Mouse (Mus musculus): ENCODE data around the gene Tmem178.

The Tmem178 gene

DNA sequence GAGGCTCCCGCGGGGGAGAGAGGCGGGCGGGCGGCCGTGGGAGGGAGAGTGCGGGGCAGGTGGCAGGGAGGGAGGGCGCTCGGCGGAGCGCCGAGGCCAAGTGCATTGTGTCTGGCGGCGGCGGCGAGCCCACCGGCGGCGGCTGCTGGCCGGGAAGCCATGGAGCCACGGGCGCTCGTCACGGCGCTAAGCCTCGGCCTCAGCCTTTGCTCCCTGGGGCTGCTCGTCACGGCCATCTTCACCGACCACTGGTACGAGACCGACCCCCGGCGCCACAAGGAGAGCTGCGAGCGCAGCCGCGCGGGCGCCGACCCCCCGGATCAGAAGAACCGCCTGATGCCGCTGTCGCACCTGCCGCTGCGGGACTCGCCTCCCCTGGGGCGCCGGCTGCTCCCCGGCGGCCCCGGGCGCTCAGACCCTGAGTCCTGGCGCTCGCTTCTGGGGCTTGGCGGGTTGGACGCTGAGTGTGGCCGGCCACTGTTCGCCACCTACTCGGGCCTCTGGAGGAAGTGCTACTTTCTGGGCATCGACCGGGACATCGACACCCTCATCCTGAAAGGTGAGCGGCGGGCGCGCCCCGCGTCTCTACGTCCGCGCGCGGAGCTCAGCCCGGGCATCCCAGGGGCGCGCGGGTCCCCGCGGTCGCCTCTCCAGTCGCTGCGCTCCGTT lies at the start of gene Tmem178:
Gene Tmem178 (plus strand): TSS at position 103 of the 669 bp plus-strand sequence.
- DNase-seq, result no peak

DNA sequence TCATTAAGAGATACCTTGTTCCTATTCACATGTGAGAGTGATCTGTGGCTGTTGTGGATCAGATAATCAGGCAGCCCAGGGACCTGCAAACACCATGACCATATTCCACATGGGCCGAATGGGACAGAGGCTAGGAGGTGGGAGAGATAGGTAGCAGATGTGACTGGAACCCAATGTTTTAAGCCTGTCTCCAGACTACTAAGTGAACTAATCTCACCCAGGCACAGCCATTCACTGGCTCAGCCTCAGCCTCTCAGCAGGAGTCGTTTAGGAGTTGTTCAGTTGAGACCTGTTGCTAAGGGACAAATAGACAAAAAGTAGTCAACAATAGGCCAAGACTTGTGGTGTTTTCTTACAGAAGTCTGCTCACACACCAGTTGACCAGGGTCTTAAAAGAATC lies 48.0 kb upstream of the Tmem178 start:
- DNase-seq, result no peak

DNA sequence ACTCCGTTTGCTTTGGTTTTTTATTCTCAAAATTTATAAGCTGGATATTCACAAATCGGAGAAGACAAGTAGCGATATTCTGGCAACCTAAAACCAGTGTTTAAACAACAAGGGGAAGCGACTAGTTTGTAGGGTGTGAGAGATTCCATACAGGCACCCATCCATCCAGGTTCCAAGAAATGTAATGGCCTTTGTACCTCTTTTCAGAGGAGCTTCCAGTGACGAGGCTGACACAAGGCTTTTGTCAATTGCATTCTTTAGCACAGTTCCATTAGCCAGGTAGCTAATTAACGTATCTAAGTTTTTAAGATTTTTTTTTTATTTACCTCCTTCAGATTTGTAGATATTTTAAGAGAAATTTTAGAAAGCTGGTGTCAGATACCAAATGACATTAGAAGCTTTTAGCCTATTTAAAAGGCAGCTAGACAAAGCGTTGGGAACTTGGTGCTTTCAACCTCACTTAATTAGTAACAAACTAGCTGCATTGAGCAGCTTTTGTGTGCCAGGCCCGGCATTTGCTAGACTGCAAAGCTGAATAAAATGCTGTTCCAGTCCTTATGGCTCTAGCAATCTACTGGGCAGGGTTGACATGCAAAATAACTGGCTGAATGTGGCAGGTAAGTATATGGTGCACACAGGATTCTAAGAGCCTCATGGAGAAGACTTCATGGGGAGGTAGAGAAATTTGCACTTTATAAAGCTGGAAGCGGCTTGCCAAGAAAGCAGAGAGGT lies 46.6 kb upstream of the Tmem178 start:
- DNase-seq, result peak; percentile 38

DNA sequence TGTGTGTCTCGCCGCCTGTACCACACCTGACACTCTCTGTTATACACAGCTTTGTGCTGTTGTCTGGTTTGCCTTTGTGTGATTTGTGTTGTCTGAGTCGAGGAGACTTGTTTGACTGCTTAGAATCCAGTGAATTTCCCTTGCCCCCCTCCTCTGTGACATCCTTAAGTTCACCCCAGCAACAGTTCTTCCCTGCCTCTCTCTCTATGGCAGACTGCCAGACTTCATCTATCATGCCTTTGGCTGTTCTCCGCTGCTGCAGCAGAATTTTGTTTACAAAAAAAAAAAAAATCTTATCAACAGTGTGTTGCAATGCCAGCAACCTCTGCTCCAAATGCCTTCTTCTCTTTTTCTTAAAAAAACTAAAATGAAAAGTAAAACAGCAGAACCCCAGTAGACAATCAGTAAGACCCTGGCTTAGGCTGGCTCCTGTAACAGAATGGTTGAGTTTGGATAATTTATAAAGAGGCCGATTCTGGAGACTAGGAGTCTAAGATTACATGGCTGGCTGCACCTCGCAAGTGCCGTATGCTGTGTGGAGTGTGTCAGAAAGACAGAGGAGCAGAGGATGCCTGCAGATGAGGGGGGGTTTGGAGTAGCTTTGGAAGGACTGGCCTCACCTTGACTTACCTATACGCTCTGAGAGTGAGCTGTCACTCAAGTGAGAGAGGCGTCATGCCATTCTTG lies 44.8 kb upstream of the Tmem178 start:
- peak; percentile 69 for DNase-seq

DNA sequence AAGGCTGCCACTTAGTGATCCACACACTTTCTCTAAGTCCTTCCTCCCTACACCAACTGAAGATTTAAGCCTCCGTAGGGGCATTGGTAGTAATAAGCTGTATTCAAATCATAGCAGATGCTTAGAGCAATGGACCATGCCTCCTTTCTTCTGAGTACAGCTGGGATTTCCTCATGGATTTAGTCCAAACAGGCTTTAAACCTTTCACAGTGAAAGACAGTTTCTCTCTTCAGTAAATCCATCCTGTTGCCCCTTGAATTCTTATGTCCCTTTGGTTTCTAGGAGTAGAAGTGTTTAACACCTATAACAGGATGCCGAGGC lies 44.3 kb upstream of the Tmem178 start:
- no peak for DNase-seq

DNA sequence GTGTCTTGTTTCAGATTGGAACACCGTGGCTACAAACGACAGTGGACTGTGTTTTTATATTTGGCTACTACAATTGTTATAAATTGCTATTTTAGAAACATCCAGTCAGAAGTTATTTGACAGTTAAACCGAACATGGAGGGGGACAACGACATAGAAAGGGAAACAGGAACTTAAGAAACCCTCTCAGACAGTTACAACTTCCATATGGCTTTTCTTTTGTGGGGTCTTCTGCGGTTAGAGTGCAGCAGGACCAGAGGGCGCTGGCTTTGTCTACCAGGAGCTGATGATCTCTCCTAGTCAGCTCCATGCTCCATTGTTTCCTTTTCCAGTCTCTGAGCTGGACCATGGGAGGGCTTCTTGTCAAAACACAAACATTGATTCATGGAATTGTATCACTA lies 42.5 kb upstream of the Tmem178 start:
- DNase-seq, result no peak

DNA sequence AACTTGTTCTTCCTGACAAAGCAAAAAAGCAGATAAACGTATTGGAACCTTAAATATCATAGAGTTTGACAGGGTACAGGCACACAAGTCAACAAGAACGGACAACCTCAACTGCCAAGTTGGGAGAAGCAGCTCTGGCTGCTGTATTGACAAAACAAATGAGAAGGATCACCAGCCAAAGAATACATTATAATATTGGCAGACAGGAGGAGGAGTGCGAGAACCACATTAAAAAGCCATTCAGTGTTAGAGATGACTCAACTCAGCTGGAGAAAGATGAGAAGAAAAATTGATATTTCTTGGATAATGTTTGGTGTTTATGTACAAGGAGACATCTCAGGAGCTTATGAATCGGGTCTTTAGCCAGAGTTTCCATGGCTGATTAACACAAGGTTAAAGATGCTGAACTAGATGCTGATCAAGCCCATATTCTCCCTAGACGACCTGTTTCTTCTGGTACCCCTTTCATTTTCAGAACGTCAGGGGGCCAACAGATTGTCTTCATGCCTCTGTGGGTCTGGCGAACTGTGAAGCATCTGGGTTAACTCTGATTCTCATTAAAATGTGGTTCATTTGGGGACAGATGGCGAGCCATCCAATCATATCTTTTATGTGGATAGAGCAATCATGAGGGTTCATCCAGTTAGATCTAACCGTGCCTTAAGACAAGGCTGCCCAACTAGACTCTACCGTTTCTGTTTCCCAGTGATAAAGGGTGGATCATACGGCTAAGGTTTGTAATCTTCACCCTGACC lies 41.1 kb upstream of the Tmem178 start:
- DNase-seq, result no peak

DNA sequence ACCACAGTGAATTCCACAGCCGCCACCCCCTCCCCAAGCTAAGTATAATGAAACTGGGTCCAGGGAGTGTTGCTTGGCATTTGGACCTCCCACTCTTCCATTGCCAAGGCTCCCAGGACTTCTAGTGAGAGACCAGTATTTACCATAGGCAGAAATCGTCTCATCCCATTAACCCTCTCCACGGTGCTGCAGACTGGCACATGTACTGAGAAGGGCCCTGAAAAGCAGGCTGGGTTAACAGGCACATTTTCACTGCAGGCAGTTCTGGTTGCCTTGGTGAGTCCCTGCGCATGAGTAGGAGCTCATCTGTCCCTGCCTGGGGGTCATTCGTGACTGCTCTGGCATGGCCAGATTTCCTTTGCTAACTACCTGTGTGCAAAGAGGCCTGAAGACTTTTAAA lies 40.4 kb upstream of the Tmem178 start:
- DNase-seq, result no peak

DNA sequence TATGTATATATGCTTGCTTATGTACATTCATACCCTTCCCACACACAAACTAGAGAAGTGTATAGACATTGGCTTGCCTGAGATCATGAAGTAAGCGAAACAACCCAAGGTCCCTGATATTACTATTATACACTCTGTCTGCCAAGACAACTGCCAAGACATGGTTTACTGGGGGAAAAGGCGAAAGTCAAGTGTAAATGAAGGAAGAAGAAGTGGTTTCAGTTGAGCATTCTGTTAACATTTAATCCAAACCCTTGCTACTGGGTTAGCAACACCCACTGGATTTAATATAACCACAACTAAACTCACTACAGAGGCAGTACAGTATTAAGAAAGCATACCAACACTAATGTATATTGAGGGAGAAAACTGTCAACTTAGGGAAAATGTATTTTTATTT lies 28.8 kb upstream of the Tmem178 start:
- peak; percentile 53 for DNase-seq

DNA sequence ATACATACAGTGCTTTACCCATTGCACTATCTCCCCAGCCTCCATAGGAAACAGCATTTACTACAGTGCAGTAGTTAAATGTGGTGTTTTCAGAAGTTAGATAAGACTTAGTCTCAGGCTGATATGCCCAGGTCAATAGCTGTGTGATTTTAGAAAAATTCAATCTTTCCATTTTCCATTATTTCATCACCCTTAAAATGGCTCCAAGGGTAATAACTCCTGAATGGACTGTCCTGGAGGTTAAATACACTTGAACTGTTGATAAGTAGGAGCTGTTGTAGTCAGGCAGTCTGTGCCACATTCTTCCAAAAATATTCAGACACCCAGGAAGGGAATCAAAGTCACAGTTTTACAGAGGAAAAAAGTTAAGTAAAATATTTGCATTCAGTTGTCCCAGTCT lies 25.2 kb upstream of the Tmem178 start:
- no peak for DNase-seq

DNA sequence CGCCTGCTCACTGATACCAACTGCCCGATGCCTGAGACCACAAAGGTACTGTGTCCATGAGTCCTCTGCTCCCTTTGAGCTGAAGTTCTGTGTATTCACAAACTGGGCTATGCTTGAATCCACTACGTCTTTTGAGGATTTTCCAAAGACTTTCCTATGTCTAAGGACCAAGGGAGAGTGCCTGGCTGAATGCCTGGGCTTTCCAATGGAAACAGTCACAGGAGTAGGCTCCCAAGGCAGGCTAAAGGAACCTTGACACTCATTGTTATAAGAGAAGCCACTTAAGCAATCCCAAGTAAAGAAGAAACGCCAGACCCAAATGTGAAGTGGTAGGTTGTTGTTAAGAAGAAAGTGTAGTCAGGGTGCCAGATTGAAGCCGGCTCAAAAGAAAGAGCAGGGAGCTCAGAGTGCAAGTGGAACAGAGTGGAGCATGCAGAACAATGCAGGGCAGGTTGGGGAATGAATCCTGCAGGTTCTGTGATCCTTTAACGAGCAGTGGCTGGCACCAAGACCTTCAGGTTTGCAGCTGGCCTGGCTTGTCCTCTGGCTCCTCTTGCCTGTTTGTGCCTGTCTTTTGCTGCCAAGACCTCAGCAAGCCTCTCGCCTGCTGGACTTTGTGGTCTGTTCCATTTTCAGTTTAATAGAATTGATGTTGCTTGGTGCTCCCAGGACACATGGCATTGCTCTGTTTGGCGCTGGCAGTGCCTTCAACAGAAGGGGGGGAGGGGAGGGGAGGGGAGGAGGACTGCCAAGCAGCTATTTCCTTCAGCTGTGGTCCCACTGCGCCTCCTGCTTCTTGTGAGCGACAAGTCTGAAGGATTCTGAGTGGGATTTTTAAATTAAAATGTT lies 22.9 kb upstream of the Tmem178 start:
- peak; percentile 81 for DNase-seq

DNA sequence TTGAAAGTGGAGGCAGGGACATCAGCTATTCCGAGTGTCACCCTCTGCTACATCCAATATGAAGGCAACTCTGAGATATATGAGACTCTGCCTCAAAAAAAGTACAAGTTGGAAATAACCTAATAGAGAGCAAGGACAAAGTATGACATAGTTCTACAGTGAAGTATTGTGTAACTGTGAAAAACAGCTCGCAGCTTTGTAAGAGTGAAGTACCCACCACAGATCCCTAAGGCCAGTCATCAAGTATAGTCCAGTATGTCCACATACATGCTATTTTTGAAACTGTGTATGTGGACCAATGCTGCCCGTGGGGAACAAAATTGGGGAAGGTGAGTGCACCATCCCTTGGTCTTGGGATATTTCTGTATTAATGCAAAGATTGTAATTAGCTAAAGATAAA lies 18.9 kb upstream of the Tmem178 start:
- no peak for DNase-seq

DNA sequence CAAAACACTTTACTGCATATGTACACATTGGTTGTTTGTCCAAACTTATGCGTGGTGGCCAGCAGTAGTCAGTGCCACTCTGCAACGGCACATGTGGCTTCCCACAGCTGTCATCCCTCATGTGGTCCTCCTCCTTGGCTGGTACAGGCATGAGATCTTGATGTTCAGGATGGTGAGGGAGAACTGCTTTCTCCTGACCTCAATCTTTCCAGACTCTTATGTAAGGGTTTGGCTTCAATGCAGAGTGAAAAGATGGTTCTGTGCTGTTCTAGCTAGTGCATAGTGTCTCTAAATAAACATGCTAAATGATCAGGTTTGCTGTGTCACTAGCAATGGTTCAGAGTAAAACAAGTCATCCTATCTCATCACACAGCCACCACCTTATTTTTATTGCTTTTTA lies 17.3 kb upstream of the Tmem178 start:
- no peak for DNase-seq

DNA sequence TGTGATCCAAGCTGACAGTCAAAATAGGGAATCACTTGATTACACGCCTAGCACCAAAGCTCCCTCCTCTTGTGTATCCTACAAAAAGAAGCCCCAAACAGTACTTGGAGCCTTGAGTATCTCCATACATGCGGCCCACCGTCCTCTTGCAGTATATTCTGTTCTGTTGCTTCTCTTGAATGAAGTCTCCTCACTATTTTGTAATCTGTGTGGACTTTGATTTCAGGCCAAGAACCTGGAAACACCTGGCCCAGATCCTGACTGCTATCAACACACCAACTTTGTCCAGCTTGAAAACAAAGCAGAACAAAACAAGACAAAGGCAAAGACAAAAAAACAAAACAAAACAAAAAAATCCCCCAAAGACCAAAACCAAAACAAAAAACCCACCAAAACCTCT lies 11.7 kb upstream of the Tmem178 start:
- no peak for DNase-seq

DNA sequence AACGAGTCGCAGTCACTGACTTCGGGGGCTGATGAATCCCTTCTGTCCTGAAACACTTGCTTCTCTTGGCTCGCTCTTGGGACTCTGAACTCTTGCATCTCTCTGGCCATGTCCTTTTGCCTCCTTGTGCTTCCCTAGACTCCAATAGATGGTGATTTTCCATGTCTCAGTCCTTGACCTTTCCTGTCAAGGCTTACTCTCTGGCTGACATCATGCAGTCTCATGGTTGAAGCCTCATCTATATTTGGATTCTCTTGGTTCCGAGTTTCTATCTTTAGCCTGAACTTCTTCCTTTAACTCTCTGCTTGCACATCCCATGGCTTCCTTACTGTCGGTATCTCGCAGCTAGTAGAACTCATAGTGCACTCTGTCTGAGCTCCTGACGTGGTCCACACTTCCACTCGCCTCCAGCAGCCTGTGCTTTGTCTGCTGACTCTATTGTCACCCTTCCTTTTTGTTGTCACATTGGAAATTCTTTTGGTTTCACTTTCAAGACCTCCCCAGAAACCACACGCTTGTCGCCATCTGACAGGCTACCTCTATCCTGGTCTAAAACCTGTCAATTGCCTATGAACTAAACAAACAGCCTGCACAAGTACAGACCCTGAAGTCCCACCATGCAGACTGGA lies 10.9 kb upstream of the Tmem178 start:
- DNase-seq, result no peak

DNA sequence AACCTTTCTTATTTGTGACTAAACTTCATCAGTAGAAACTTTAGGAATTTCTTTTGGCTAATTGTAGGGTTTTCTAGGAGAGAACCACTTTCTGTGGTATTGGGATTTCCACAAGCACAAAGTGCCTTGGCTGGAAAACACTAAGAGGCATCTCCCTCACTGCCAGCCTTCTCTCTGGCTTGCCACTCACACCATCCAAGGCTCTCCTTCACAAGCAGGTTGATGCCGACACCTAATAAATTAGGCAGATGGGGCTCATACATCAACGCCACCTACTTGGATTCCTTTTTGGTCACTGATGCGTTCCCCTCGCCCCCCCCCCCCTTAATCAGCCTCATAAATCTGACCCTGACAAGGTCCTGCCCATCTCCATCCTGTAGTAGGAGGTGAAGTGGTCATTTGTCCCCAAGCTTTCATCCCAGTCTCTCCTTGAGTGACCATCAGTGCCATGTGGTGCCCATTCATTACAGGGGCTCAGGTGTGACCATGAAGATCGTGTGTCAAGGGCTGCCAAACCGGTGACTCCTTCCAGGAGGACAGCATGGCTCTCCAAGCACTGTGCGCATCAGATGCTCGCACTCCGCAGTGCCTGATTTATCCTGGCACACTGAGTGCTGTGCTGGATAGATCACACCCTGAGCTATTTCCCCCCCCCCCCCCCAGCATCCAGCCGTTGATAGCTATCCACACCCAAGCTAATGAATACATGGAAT lies 8.5 kb upstream of the Tmem178 start:
- no peak for DNase-seq

DNA sequence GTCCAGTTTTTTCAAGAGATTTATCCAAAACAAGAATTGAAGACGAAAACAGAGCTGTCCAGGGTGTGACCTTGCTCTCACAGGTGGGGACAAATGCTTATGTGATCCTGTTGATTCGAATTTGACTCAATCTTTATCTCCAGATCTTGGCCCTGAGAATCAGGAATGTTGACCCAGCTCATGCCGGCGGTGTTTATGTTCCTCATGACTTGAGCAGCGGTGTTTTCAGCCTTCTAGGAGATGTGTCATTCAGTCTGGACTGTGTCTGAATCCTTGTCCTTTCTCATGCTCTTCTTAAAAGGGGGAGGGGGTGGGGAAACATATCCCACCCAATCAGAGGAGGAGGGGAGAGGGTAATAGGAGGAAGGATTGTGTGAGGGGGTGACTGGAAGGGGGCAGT lies 7.9 kb upstream of the Tmem178 start:
- no peak for DNase-seq

DNA sequence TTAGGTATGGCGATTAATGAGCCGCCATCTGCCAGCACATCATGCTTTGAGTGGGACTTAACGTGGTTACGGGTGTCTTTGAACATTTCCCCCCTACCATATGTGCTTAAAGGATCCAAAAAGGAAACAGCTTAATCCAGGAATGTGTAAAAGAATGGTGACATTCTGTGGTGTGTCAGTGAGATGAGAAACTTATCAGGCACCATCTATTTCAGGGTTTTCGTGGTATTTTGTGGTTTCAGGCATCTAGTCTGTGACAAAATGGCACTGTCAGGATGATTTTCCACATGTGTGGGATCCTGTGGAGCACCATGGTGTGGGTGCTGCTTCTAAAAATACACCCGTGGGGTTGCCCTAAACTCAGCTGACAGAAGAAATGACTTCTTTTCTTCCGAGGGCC lies 4.6 kb upstream of the Tmem178 start:
- no peak for DNase-seq

DNA sequence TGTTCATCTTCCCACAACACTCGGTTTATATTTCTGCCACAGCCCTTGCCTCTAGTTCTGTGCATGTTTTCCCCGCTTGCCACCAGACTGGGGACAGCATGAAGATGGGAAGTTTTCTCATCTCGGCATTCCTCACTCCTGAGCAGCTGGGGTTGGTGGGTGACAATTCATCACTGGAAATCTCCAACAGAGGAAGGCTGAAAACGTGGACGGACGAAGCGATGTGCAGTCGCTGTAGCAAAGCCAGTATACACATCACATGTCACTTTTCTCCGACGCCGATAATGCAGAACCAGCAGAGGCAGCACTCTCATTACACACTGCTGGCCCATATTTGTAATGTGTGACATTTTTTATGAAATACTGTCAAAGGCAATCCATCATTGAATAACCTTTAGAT lies 2.6 kb upstream of the Tmem178 start:
- no peak for DNase-seq

DNA sequence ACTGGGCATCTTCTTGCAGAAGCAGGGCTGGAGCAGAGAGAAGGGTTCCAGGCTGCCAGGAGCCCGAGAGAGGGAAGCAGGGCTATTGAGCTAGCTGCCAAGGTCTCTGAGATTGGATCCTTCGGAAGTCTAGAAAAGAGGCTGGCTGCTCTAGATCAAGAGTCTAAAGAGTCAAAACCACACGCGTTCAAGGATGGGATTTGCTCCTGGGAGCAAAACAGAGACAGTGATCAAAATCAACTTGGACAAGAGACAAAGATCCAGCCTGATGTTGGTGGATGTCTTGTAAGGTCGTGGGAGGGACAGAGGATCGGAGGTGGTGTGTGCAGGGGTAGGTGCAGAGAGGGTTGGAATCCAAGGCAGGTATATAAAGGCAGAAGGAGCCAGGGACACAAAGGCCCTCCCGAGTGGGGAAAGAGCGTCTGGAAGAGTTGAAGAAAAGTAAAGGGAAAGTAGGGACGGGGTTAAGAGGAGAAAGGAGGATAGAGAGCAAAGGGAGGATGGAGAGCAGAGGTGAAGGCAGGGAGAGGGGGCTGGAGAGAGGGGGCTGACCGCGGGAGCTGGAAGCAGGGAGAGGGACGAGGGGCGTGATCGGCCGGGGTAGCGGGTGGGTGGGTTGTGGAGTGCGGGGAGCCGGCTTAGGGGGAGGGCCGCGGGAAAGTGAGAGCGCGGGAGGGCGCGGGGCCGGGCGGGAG lies 450 bp upstream of the Tmem178 start:
- no peak for DNase-seq

DNA sequence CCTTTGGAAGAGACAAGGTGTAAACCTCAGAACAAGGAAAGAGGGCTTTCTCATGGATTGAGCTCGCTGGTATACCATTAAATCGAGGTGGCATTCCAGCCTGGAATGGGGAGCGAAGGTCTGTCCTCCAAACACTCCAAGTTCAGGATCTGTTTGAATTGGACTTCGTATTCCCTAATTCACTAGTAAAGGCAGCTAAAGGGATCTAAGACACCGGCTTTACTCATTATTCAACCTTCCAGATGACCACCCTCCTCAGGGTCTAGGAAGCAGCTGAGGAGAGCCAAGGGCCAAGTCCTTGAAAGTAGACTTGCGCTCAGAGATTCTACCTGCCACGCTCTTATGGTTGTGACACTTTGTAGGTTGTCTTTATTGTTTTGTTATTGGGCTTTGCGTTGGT lies 1.1 kb downstream of the Tmem178 start:
- peak; percentile 70 for DNase-seq

All from kidney, adult 9 months (tissue).